Mouse (Mus musculus): ENCODE measurements around the gene Kdm4b.

DNA sequence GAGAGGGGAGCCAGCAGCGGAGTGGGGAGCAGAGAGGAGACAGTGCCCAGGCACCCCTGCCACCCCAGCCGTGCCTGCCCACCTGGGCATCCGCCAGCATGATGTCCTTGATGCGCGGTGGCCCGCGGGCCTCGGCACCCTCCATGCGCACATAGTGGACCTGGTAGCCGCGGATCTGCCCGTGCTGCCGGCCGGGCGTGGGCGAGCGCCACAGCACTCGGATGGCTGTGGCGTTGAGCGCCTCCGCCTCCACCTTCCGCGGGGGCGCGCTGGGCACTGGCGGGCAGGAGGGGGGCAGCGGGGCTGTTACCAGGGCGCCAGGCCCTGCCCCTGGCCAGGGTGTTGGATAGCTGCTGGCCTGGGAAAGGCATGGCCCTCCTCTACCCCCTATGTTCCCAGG, 102.0 kb downstream of the Kdm4b start:
- TF ChIP-seq GATA1 (IDR thresholded peaks at IDR 0.05; ENCODE audit: borderline replicate concordance, low read length) (no peak), FLI1 (IDR thresholded peaks at IDR 0.05; ENCODE audit: low read length) (no peak)
